Comparison of ENCODE assay signal across 12 mouse cellular contexts in the genomic region with DNA sequence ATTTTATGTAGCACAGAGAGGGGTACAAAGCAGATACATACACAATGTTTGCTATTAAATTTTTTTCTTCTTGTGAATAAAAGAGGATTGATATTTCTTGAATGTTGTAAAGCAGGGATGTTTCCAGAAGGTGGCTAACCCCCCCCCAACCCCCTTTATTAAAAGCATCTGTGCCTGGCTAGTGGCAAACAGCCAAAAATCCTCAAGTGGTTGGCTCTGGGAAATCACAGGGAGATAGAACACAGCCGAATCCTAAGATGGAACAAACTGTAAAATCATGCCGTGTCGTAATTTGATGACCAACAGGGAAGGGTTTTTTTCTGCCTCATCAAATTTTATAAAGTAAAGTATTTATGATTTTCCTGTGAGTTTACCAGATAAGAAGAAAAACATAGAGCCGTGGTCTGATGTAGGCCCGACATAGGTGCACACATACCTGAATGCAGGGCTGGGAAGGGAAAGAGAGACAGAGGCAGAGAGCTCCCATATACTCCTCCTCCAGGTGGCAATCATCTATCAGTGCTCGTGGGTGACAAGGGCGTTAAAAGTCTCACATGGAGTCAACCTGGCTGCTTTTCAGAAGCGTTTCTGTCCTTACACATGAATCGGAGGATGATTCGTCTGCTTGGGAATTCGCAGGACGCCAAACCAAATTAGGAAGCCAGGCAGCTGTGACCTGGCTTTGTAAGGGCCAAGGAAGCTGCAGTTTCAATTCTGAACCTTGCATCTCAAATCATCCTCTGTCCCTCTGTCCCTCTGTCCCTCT.
DNase-seq lines count a peak whose midpoint lies in the region; ATAC-seq and TF ChIP-seq lines count a peak whose summit lies in the region.
"Had no signal": no experiment of that assay in that cellular context is flagged by ENCODE, and none has a peak within 500 bp of the region (broad histone marks: within the 10 kb centered on the region; RNA-seq: fewer than 3 reads in every experiment).

No protein-coding gene starts in this region.

- no peaks in the 10 kb centered on the region for H3K36me3 ChIP-seq in kidney, postnatal 0 days (ENCODE audit: insufficient read depth, low read length)
- no peaks in the 10 kb centered on the region for H3K36me3 ChIP-seq in kidney, embryonic 14.5 days (ENCODE audit: control insufficient read depth, insufficient read depth, low read length)
- no peaks in the 10 kb centered on the region for H3K36me3 ChIP-seq in embryonic facial prominence, embryonic 11.5 days (replicated peaks; ENCODE audit: control insufficient read depth, insufficient read depth, low read depth, low read length)
- H3K36me3 ChIP-seq in heart, embryonic 12.5 days, result no peaks in the 10 kb centered on the region
- H3K36me3 ChIP-seq: neural tube, embryonic 15.5 days had no signal

- H3K4me2 ChIP-seq in kidney, postnatal 0 days (ENCODE audit: low read length), result no peak overlapping the region
- H3K4me2 ChIP-seq in kidney, embryonic 14.5 days (replicated peaks; ENCODE audit: low read depth, low read length), result no peak overlapping the region
- H3K4me2 ChIP-seq in embryonic facial prominence, embryonic 11.5 days (ENCODE audit: low read depth, low read length), result no peak overlapping the region
- H3K4me2 ChIP-seq in heart, embryonic 12.5 days, result peak overlapping the region; percentile 54
- H3K4me2 ChIP-seq: neural tube, embryonic 15.5 days had no signal

- H3K27ac ChIP-seq in kidney, postnatal 0 days, result no peak overlapping the region
- no peak overlapping the region for H3K27ac ChIP-seq in kidney, embryonic 14.5 days (ENCODE audit: low read depth, low read length)
- no peak overlapping the region for H3K27ac ChIP-seq in embryonic facial prominence, embryonic 11.5 days (replicated peaks; ENCODE audit: low read depth, low read length)
- peak overlapping the region; percentile 89 for H3K27ac ChIP-seq in heart, embryonic 12.5 days (ENCODE audit: poor library complexity, severe bottlenecking)
- H3K27ac ChIP-seq: neural tube, embryonic 15.5 days had no signal

- H3K27me3 ChIP-seq in kidney, postnatal 0 days (ENCODE audit: insufficient read depth, low read length), result no peaks in the 10 kb centered on the region
- no peaks in the 10 kb centered on the region for H3K27me3 ChIP-seq in kidney, embryonic 14.5 days (ENCODE audit: control insufficient read depth, insufficient read depth, low read length)
- no peaks in the 10 kb centered on the region for H3K27me3 ChIP-seq in embryonic facial prominence, embryonic 11.5 days (ENCODE audit: control insufficient read depth, insufficient read depth, low read length)
- no peaks in the 10 kb centered on the region for H3K27me3 ChIP-seq in heart, embryonic 12.5 days (replicated peaks)
- H3K27me3 ChIP-seq: neural tube, embryonic 15.5 days had no signal

- no peak for TF ChIP-seq POLR2A in lung, adult 2 months (IDR thresholded peaks at IDR 0.05; ENCODE audit: borderline replicate concordance, extremely low read depth, low read depth, low read length)

- no peak for ATAC-seq in kidney, postnatal 0 days (replicated peaks; ENCODE audit: low FRiP score, low read depth)
- no peak for ATAC-seq in kidney, embryonic 14.5 days (ENCODE audit: low FRiP score, low TSS enrichment)
- no peak for ATAC-seq in embryonic facial prominence, embryonic 11.5 days (replicated peaks; ENCODE audit: insufficient number of reproducible peaks, low FRiP score, low TSS enrichment, low read depth)
- no peak for ATAC-seq in heart, embryonic 12.5 days (ENCODE audit: insufficient number of reproducible peaks, low FRiP score)

- TF ChIP-seq CTCF in kidney, postnatal 0 days (IDR thresholded peaks at IDR 0.05; ENCODE audit: low read depth), result peak; percentile 14; the same call in 1 of the 2 replicates
- TF ChIP-seq CTCF in lung, adult 2 months (IDR thresholded peaks at IDR 0.05; ENCODE audit: insufficient read depth, low read length), result no peak

- H3K9me3 ChIP-seq in kidney, postnatal 0 days (replicated peaks; ENCODE audit: low read length), result no peaks in the 10 kb centered on the region
- H3K9me3 ChIP-seq in kidney, embryonic 14.5 days (ENCODE audit: control insufficient read depth, low read length), result no peaks in the 10 kb centered on the region
- no peaks in the 10 kb centered on the region for H3K9me3 ChIP-seq in embryonic facial prominence, embryonic 11.5 days (replicated peaks; ENCODE audit: control insufficient read depth, low read length)
- no peaks in the 10 kb centered on the region for H3K9me3 ChIP-seq in heart, embryonic 12.5 days (replicated peaks)
- H3K9me3 ChIP-seq: neural tube, embryonic 15.5 days had no signal

- H3K4me1 ChIP-seq in kidney, postnatal 0 days (replicated peaks; ENCODE audit: insufficient read depth, low read length), result no peaks in the 10 kb centered on the region
- no peaks in the 10 kb centered on the region for H3K4me1 ChIP-seq in kidney, embryonic 14.5 days (ENCODE audit: control insufficient read depth, insufficient read depth, low read length)
- H3K4me1 ChIP-seq in embryonic facial prominence, embryonic 11.5 days (ENCODE audit: control insufficient read depth, insufficient read depth, low read length), result no peaks in the 10 kb centered on the region
- H3K4me1 ChIP-seq in heart, embryonic 12.5 days (replicated peaks), result peaks cover 31% of the 10 kb centered on the region
- H3K4me1 ChIP-seq in lung, adult 2 months (ENCODE audit: control insufficient read depth, insufficient read depth, low read length), result no peaks in the 10 kb centered on the region

- 44% methylated on average over 12 of the region's 12 CpGs for WGBS in kidney, postnatal 0 days
- 55% methylated on average over 12 of the region's 12 CpGs for WGBS in kidney, embryonic 14.5 days
- WGBS in embryonic facial prominence, embryonic 11.5 days, result 53% methylated on average over 12 of the region's 12 CpGs
- WGBS in heart, embryonic 12.5 days, result 36% methylated on average over 12 of the region's 12 CpGs
- 62% methylated on average over 12 of the region's 12 CpGs for WGBS in lung, adult 2 months

- no peak overlapping the region for H3K9ac ChIP-seq in kidney, postnatal 0 days (ENCODE audit: low read depth, low read length)
- no peak overlapping the region for H3K9ac ChIP-seq in kidney, embryonic 14.5 days (ENCODE audit: low read depth, low read length)
- H3K9ac ChIP-seq in embryonic facial prominence, embryonic 11.5 days (replicated peaks; ENCODE audit: low read length), result peak overlapping the region; percentile 22; the same call in 1 of the 2 replicates
- peak overlapping the region; percentile 68 for H3K9ac ChIP-seq in heart, embryonic 12.5 days
- H3K9ac ChIP-seq: neural tube, embryonic 15.5 days had no signal

- intact Hi-C loops in left cerebral cortex, postnatal 10 days (cut with DNase I), result no loop called here

- H3K4me3 ChIP-seq in kidney, postnatal 0 days (replicated peaks; ENCODE audit: low read depth, low read length), result no peak overlapping the region
- H3K4me3 ChIP-seq in kidney, embryonic 14.5 days (ENCODE audit: low read length), result no peak overlapping the region
- H3K4me3 ChIP-seq in embryonic facial prominence, embryonic 11.5 days (ENCODE audit: low read depth, low read length), result no peak overlapping the region
- H3K4me3 ChIP-seq in heart, embryonic 12.5 days, result no peak overlapping the region
- H3K4me3 ChIP-seq in lung, adult 2 months (replicated peaks; ENCODE audit: extremely low read depth, low read depth, low read length), result no peak overlapping the region
- H3K4me3 ChIP-seq: neural tube, embryonic 15.5 days had no signal

- DNase-seq in kidney, postnatal 0 days (ENCODE audit: low spot score), result no peak
- peak; percentile 66 for DNase-seq in embryonic facial prominence, embryonic 11.5 days (ENCODE audit: low spot score)
- peak; percentile 32 for DNase-seq in mesoderm, embryonic 11.5 days (ENCODE audit: low read depth, low spot score)
- no peak for DNase-seq in left cerebral cortex, postnatal 10 days (ENCODE audit: extremely low spot score in 1 of 2, low spot score in 2 of 2)
- DNase-seq in kidney, postnatal 36 days, result no peak
- DNase-seq in lung, adult 2 months, result no peak
- DNase-seq: adrenal gland, postnatal 25 days; embryo, embryonic 11 days; lung, postnatal 4 days had no signal

Comparison
In these comparisons a context has a peak if more than half of its experiments do, and no peak if none do; other contexts are left out.
1. DNase-seq: peak in embryonic facial prominence, embryonic 11.5 days (single experiment) and mesoderm, embryonic 11.5 days (single experiment); none in kidney, postnatal 0 days (single experiment), left cerebral cortex, postnatal 10 days (0 of 2), kidney, postnatal 36 days (0 of 2) and lung, adult 2 months (single experiment).
2. H3K9ac ChIP-seq: peak in embryonic facial prominence, embryonic 11.5 days (single experiment) and heart, embryonic 12.5 days (single experiment); none in kidney, postnatal 0 days (single experiment) and kidney, embryonic 14.5 days (single experiment).